Mouse (Mus musculus): Measurements from ENCODE around the gene Mesp2. TPM values are rescaled to one million over a fixed set of nuclear protein-coding genes. Genes with fewer than 3 reads are reported as not detected.
A peak's percentile ranks its signal among the peaks of the same experiment; 100 is the strongest.

Mesp2 gene
- 0.19 and 0.22 TPM in 2 replicates for polyA plus RNA-seq (2015; fragmentation: Nextera tagmentation; extraction: Ambion mirVana)

GRCm38 (mm10) chr7:79810611-79811506 is at the start of gene Mesp2:
Mesp2 (plus strand) TSS chr7:79810727.
- Histone ChIP-seq H3K9me3 (no peaks in the 10 kb centered on the region), H3K27me3 (peaks cover 32% of the 10 kb centered on the region), H3K36me3 (no peaks in the 10 kb centered on the region), H3K9ac (peak within 1 kb of the TSS; percentile 61), H3K4me3 (peak within 1 kb of the TSS; percentile 43), H3K4me2 (replicated peaks) (peak within 1 kb of the TSS; percentile 73), H3K4me1 (peaks cover 4% of the 10 kb centered on the region), H3K27ac (no peak within 1 kb of the TSS)
- ATAC-seq (ENCODE audit: low FRiP score, low read depth) = 0 out of 2 replicates have a peak, but pooled peaks have one; percentile 44
- WGBS = 9% methylated on average over 71 of the region's 71 CpGs

GRCm38 (mm10) chr7:79761124-79761876 is 49.2 kb upstream of the Mesp2 start:
- ATAC-seq (ENCODE audit: low FRiP score, low read depth) = no peak
- WGBS = 70% methylated on average over 5 of the region's 5 CpGs
- H3K27me3 ChIP-seq = no peaks in the 10 kb centered on the region
- no peak overlapping the region for H3K4me3 ChIP-seq
- no peak overlapping the region for H3K27ac ChIP-seq
- no peaks in the 10 kb centered on the region for H3K9me3 ChIP-seq
- no peak overlapping the region for H3K4me2 ChIP-seq (replicated peaks)
- H3K9ac ChIP-seq = no peak overlapping the region
- no peaks in the 10 kb centered on the region for H3K36me3 ChIP-seq
- H3K4me1 ChIP-seq = no peaks in the 10 kb centered on the region

- no peaks in the 10 kb centered on the region for H3K27me3 ChIP-seq
- H3K36me3 ChIP-seq = no peaks in the 10 kb centered on the region
- H3K4me2 ChIP-seq (replicated peaks) = no peak overlapping the region
- no peak for ATAC-seq (ENCODE audit: low FRiP score, low read depth)
- no peak overlapping the region for H3K27ac ChIP-seq
- H3K4me3 ChIP-seq = no peak overlapping the region
- H3K9me3 ChIP-seq = no peaks in the 10 kb centered on the region
- no peak overlapping the region for H3K9ac ChIP-seq
- H3K4me1 ChIP-seq = no peaks in the 10 kb centered on the region
- WGBS = 83% methylated on average over 8 of the region's 8 CpGs
Measured at GRCm38 (mm10) chr7:79762106-79762505, 48.4 kb upstream of the Mesp2 start.

- Histone ChIP-seq H3K4me3 (no peak overlapping the region), H3K27me3 (no peaks in the 10 kb centered on the region), H3K27ac (no peak overlapping the region), H3K36me3 (no peaks in the 10 kb centered on the region), H3K9ac (no peak overlapping the region), H3K4me1 (no peaks in the 10 kb centered on the region), H3K9me3 (no peaks in the 10 kb centered on the region), H3K4me2 (replicated peaks) (no peak overlapping the region)
- ATAC-seq (ENCODE audit: low FRiP score, low read depth) = no peak
- WGBS = 46% methylated on average over 1 of the region's 1 CpGs
Measured at GRCm38 (mm10) chr7:79765991-79766390, 44.5 kb upstream of the Mesp2 start.

GRCm38 (mm10) chr7:79769664-79770063 is 40.9 kb upstream of the Mesp2 start:
- 71% methylated on average over 3 of the region's 3 CpGs for whole genome bisulfite sequencing

GRCm38 (mm10) chr7:79771561-79772512 is 38.7 kb upstream of the Mesp2 start:
- Histone ChIP-seq H3K4me1 (no peaks in the 10 kb centered on the region), H3K9ac (no peak overlapping the region), H3K27me3 (no peaks in the 10 kb centered on the region), H3K36me3 (no peaks in the 10 kb centered on the region), H3K4me3 (no peak overlapping the region), H3K27ac (no peak overlapping the region), H3K9me3 (no peaks in the 10 kb centered on the region), H3K4me2 (replicated peaks) (no peak overlapping the region)
- WGBS = 34% methylated on average over 15 of the region's 15 CpGs
- no peak for ATAC-seq (ENCODE audit: low FRiP score, low read depth)

More at GRCm38 (mm10) chr7:79769664-79770063, 40.9 kb upstream of the Mesp2 start:
- Histone ChIP-seq H3K4me3 (no peak overlapping the region), H3K27ac (no peak overlapping the region), H3K36me3 (no peaks in the 10 kb centered on the region), H3K4me1 (no peaks in the 10 kb centered on the region), H3K9ac (no peak overlapping the region), H3K9me3 (no peaks in the 10 kb centered on the region), H3K4me2 (replicated peaks) (no peak overlapping the region), H3K27me3 (no peaks in the 10 kb centered on the region)
- no peak for ATAC-seq (ENCODE audit: low FRiP score, low read depth)

- H3K27me3 ChIP-seq = no peaks in the 10 kb centered on the region
- H3K4me1 ChIP-seq = peaks cover 4% of the 10 kb centered on the region; the same call in 1 of the 2 replicates
- no peak overlapping the region for H3K27ac ChIP-seq
- no peaks in the 10 kb centered on the region for H3K9me3 ChIP-seq
- H3K36me3 ChIP-seq = no peaks in the 10 kb centered on the region
- peak overlapping the region; percentile 16 for H3K4me3 ChIP-seq
- H3K9ac ChIP-seq = no peak overlapping the region
- H3K4me2 ChIP-seq (replicated peaks) = peak overlapping the region; percentile 52
- WGBS = 26% methylated on average over 16 of the region's 16 CpGs
- ATAC-seq (ENCODE audit: low FRiP score, low read depth) = peak; percentile 44; the same call in 1 of the 2 replicates
Measured at GRCm38 (mm10) chr7:79780647-79781626, 29.6 kb upstream of the Mesp2 start.

GRCm38 (mm10) chr7:79781826-79782515 is 28.6 kb upstream of the Mesp2 start:
- Histone ChIP-seq H3K4me1 (peaks cover 4% of the 10 kb centered on the region; the same call in 1 of the 2 replicates), H3K9me3 (no peaks in the 10 kb centered on the region), H3K4me2 (replicated peaks) (no peak overlapping the region), H3K4me3 (no peak overlapping the region), H3K27ac (no peak overlapping the region), H3K36me3 (no peaks in the 10 kb centered on the region), H3K27me3 (no peaks in the 10 kb centered on the region), H3K9ac (no peak overlapping the region)
- 82% methylated on average over 11 of the region's 11 CpGs for WGBS
- ATAC-seq (ENCODE audit: low FRiP score, low read depth) = no peak

- WGBS = 89% methylated on average over 2 of the region's 2 CpGs
- Histone ChIP-seq H3K4me2 (replicated peaks) (no peak overlapping the region), H3K4me3 (no peak overlapping the region), H3K9me3 (no peaks in the 10 kb centered on the region), H3K27me3 (peaks cover 4% of the 10 kb centered on the region; the same call in 1 of the 2 replicates), H3K27ac (no peak overlapping the region), H3K4me1 (peaks cover 4% of the 10 kb centered on the region; the same call in 1 of the 2 replicates), H3K9ac (no peak overlapping the region), H3K36me3 (no peaks in the 10 kb centered on the region)
- ATAC-seq (ENCODE audit: low FRiP score, low read depth) = no peak
Measured at GRCm38 (mm10) chr7:79782516-79782855, 28.0 kb upstream of the Mesp2 start.

GRCm38 (mm10) chr7:79786295-79786694 is 24.2 kb upstream of the Mesp2 start:
- 17% methylated on average over 6 of the region's 6 CpGs for whole genome bisulfite sequencing
- no peak overlapping the region for H3K9ac ChIP-seq
- H3K36me3 ChIP-seq = no peaks in the 10 kb centered on the region
- peak; percentile 48; the same call in 1 of the 2 replicates for ATAC-seq (ENCODE audit: low FRiP score, low read depth)
- no peak overlapping the region for H3K4me2 ChIP-seq (replicated peaks)
- H3K4me1 ChIP-seq = 0 out of 2 replicates have a peak, but pooled peaks cover 9% of the 10 kb centered on the region
- H3K9me3 ChIP-seq = no peaks in the 10 kb centered on the region
- H3K27ac ChIP-seq = no peak overlapping the region
- no peak overlapping the region for H3K4me3 ChIP-seq
- H3K27me3 ChIP-seq = peaks cover 35% of the 10 kb centered on the region
